In genomic region chr6:148392147-148392546, GRCm38 (mm10) we compare ENCODE assay signal across 12 mouse cellular contexts. TPM values are rescaled to one million over a fixed set of nuclear protein-coding genes. Genes with fewer than 3 reads are reported as not detected.
A peak's percentile ranks its signal among the peaks of the same experiment; 100 is the strongest.
DNase-seq lines count a peak whose midpoint lies in the region; ATAC-seq and TF ChIP-seq lines count a peak whose summit lies in the region.
"Had no signal": no experiment of that assay in that cellular context is flagged by ENCODE, and none has a peak within 500 bp of the region (broad histone marks: within the 10 kb centered on the region; RNA-seq: fewer than 3 reads in every experiment).

No protein-coding gene starts in this region.

- H3K4me3 ChIP-seq in gastrocnemius, adult 2 months: no peak overlapping the region
- no peak overlapping the region for H3K4me3 ChIP-seq in lung, embryonic 15.5 days
- no peak overlapping the region for H3K4me3 ChIP-seq in hindbrain, postnatal 0 days (ENCODE audit: low read length)
- no peak overlapping the region for H3K4me3 ChIP-seq in stomach, embryonic 16.5 days (replicated peaks; ENCODE audit: low read length)
- H3K4me3 ChIP-seq: limb, embryonic 12.5 days; megakaryocyte, embryonic 14.5 days had no signal

- H3K27ac ChIP-seq in gastrocnemius, adult 2 months: peak overlapping the region; percentile 81
- H3K27ac ChIP-seq in lung, embryonic 15.5 days: peak overlapping the region; percentile 55; the same call in 1 of the 2 replicates
- H3K27ac ChIP-seq in hindbrain, postnatal 0 days: peak overlapping the region; percentile 51; the same call in 1 of the 2 replicates
- H3K27ac ChIP-seq in stomach, embryonic 16.5 days (ENCODE audit: low read length): peak overlapping the region; percentile 60
- H3K27ac ChIP-seq: limb, embryonic 12.5 days had no signal

- H3K4me1 ChIP-seq in lung, embryonic 15.5 days: peaks cover 40% of the 10 kb centered on the region
- H3K4me1 ChIP-seq in hindbrain, postnatal 0 days (ENCODE audit: insufficient read depth, low read length): peaks cover 14% of the 10 kb centered on the region
- H3K4me1 ChIP-seq in stomach, embryonic 16.5 days (ENCODE audit: control insufficient read depth, insufficient read depth, low read length): peaks cover 29% of the 10 kb centered on the region
- H3K4me1 ChIP-seq: megakaryocyte, embryonic 14.5 days had no signal

- TF ChIP-seq CTCF in gastrocnemius, adult 2 months (IDR thresholded peaks at IDR 0.05): no peak
- peak; percentile 51 for TF ChIP-seq CTCF in hindbrain, postnatal 0 days (IDR thresholded peaks at IDR 0.05; ENCODE audit: low read depth)

- no peaks in the 10 kb centered on the region for H3K9me3 ChIP-seq in lung, embryonic 15.5 days
- no peaks in the 10 kb centered on the region for H3K9me3 ChIP-seq in hindbrain, postnatal 0 days (ENCODE audit: low read length)
- no peaks in the 10 kb centered on the region for H3K9me3 ChIP-seq in stomach, embryonic 16.5 days (replicated peaks; ENCODE audit: control insufficient read depth, low read length)
- H3K9me3 ChIP-seq: limb, embryonic 12.5 days; megakaryocyte, embryonic 14.5 days had no signal

- H3K9ac ChIP-seq in lung, embryonic 15.5 days: no peak overlapping the region
- H3K9ac ChIP-seq in hindbrain, postnatal 0 days (replicated peaks; ENCODE audit: low read length): no peak overlapping the region
- peak overlapping the region; percentile 52 for H3K9ac ChIP-seq in stomach, embryonic 16.5 days (ENCODE audit: low read length)
- H3K9ac ChIP-seq: limb, embryonic 12.5 days had no signal

- H3K4me2 ChIP-seq in lung, embryonic 15.5 days: no peak overlapping the region
- H3K4me2 ChIP-seq in hindbrain, postnatal 0 days (ENCODE audit: low read depth, low read length): 0 out of 2 replicates have a peak overlapping the region, but pooled peaks have one; percentile 18
- H3K4me2 ChIP-seq in stomach, embryonic 16.5 days (ENCODE audit: low read depth, low read length): no peak overlapping the region
- H3K4me2 ChIP-seq: limb, embryonic 12.5 days had no signal

- WGBS in lung, embryonic 15.5 days: 51% methylated on average over 10 of the region's 10 CpGs
- 10% methylated on average over 10 of the region's 10 CpGs for WGBS in hindbrain, postnatal 0 days
- 49% methylated on average over 10 of the region's 10 CpGs for WGBS in stomach, embryonic 16.5 days

- DNase-seq in gastrocnemius, adult 2 months: no peak
- DNase-seq in gastrocnemius, adult 8-10 months (ENCODE audit: low spot score in 2 of 2): no peak
- DNase-seq in lung, postnatal 14 days: no peak
- DNase-seq in hindbrain, postnatal 0 days (ENCODE audit: low spot score): peak; percentile 47
- DNase-seq in adrenal gland, postnatal 14 days: no peak
- DNase-seq in ovary, postnatal 36 days (ENCODE audit: low spot score): no peak
- DNase-seq: cerebellum, adult 11-12 months had no signal

- no peak for ATAC-seq in lung, embryonic 15.5 days (ENCODE audit: borderline replicate concordance, extremely low read depth, low FRiP score, low TSS enrichment)
- ATAC-seq in hindbrain, postnatal 0 days: peak; percentile 50; the same call in 1 of the 2 replicates
- no peak for ATAC-seq in stomach, embryonic 16.5 days (ENCODE audit: insufficient read depth, low FRiP score)
- ATAC-seq: Patski had no signal

- no peaks in the 10 kb centered on the region for H3K36me3 ChIP-seq in lung, embryonic 15.5 days
- no peaks in the 10 kb centered on the region for H3K36me3 ChIP-seq in hindbrain, postnatal 0 days (ENCODE audit: insufficient read depth, low read length)
- H3K36me3 ChIP-seq in stomach, embryonic 16.5 days (ENCODE audit: control insufficient read depth, insufficient read depth, low read length): no peaks in the 10 kb centered on the region
- H3K36me3 ChIP-seq: limb, embryonic 12.5 days had no signal

- intact Hi-C loops in gastrocnemius, adult 2 months (cut with DNase I): no loop called here

- no peaks in the 10 kb centered on the region for H3K27me3 ChIP-seq in lung, embryonic 15.5 days
- H3K27me3 ChIP-seq in hindbrain, postnatal 0 days (ENCODE audit: insufficient read depth, low read length): no peaks in the 10 kb centered on the region
- no peaks in the 10 kb centered on the region for H3K27me3 ChIP-seq in stomach, embryonic 16.5 days (ENCODE audit: control insufficient read depth, insufficient read depth, low read length)
- H3K27me3 ChIP-seq: limb, embryonic 12.5 days; Patski had no signal

RNA-seq across cellular contexts. Expression of gene Tmtc1, which starts 52.0 kb away (rescaled TPM):
- 10 to 100 TPM; 55.4 to 64.8 TPM for total RNA-seq in gastrocnemius, adult 2 months (2021)
- 10 to 100 TPM; 52.4 to 83.5 (median 65.3) TPM for total RNA-seq in gastrocnemius, adult 8-10 months (2022)
- polyA plus RNA-seq in lung, embryonic 15.5 days (2015; fragmentation: Nextera tagmentation; extraction: Ambion mirVana): 2.5 and 2.9 TPM in 2 replicates
- total RNA-seq in hindbrain, postnatal 0 days (2014; rRNA removed): 35.1 and 45.4 TPM in 2 replicates
- 2.4 and 3.0 TPM in 2 replicates for polyA plus RNA-seq in hindbrain, postnatal 0 days (2015; fragmentation: Nextera tagmentation; extraction: Ambion mirVana)
- polyA plus RNA-seq in stomach, embryonic 16.5 days (2015; fragmentation: Nextera tagmentation; extraction: Ambion mirVana): 1.6 TPM in 2 replicates
- 10.7 and 13.2 TPM in 2 replicates for total RNA-seq in adrenal gland, postnatal 14 days (2021)
